Mouse (Mus musculus) liver, embryonic 11.5 days (tissue): ENCODE measurements at regions not wholly inside any gene's neighbourhood (a gene's known extent, or its start where the extent isn't known, plus 50 kb on each side); places are given as distances from the start of the nearest gene placed in this dataset.

Experiments
- ATAC-seq: fragments of 200-750 bp; cut with Nextera tagmentation; replicated peaks from 2 replicates; pipeline ENCODE4 v1.8.0; 2017; ENCODE audit warnings: moderate number of reproducible peaks, mild to moderate bottlenecking, moderate TSS enrichment, moderate library complexity; ENCODE audit not compliant: low FRiP score
- DNase-seq: peaks from one replicate; pipeline ENCODE4 v3.0.0-alpha.2; 2017; ENCODE audit warnings: low spot score
- H3K27ac ChIP-seq: fragments of 300-500 bp; sonication (generic); 2 replicates; pipeline ENCODE4 v1.5.1; 2014; ENCODE audit warnings: mild to moderate bottlenecking, low read depth, low read length, control low read depth
- H3K27me3 ChIP-seq: fragments of 300-500 bp; sonication (generic); replicated peaks from 2 replicates; pipeline ENCODE4 v1.6.1; 2014; ENCODE audit warnings: low read length, mixed read lengths; ENCODE audit not compliant: control insufficient read depth, insufficient read depth
- H3K36me3 ChIP-seq: fragments of 300-500 bp; sonication (generic); 2 replicates; pipeline ENCODE4 v1.6.1; 2014; ENCODE audit warnings: mild to moderate bottlenecking, low read length, moderate library complexity, mixed read lengths; ENCODE audit not compliant: control insufficient read depth, insufficient read depth
- H3K4me1 ChIP-seq: fragments of 300-500 bp; sonication (generic); replicated peaks from 2 replicates; pipeline ENCODE4 v1.6.1; 2014; ENCODE audit warnings: low read length, mixed read lengths; ENCODE audit not compliant: control insufficient read depth, insufficient read depth
- H3K4me2 ChIP-seq: fragments of 300-500 bp; sonication (generic); 2 replicates; pipeline ENCODE4 v1.6.1; 2014; ENCODE audit warnings: mild to moderate bottlenecking, control low read depth, moderate library complexity
- H3K4me3 ChIP-seq: fragments of 300-500 bp; sonication (generic); 2 replicates; pipeline ENCODE4 v1.5.1; 2014; ENCODE audit warnings: low read depth, low read length, control low read depth
- H3K9ac ChIP-seq: fragments of 300-500 bp; sonication (generic); 2 replicates; pipeline ENCODE4 v1.6.1; 2014; ENCODE audit warnings: low read depth, low read length, control low read depth
- H3K9me3 ChIP-seq: fragments of 300-500 bp; sonication (generic); 2 replicates; pipeline ENCODE4 v1.6.1; 2016; ENCODE audit warnings: low read length, inconsistent platforms, mixed read lengths; ENCODE audit not compliant: control insufficient read depth
- WGBS: fragments of 180-500 bp; shearing (Covaris S2); extraction: QIAGEN DNeasy Blood & Tissue Kit; methylation state at CpG from one replicate; pipeline ENCODE4 v1.1.7; 2014; 5-methylcytosine and 5-hydroxymethylcytosine counted together

- Histone ChIP-seq H3K27ac (no peak overlapping the region), H3K4me1 (no peaks in the 10 kb centered on the region), H3K9ac (no peak overlapping the region), H3K36me3 (no peaks in the 10 kb centered on the region), H3K9me3 (no peaks in the 10 kb centered on the region), H3K27me3 (no peaks in the 10 kb centered on the region), H3K4me2 (no peak overlapping the region), H3K4me3 (no peak overlapping the region)
- ATAC-seq (no peak), DNase-seq (no peak)
- WGBS, result 74% methylated on average over 4 of the region's 4 CpGs
Observed at GRCm38 (mm10) chr12:92137539-92137938, 288.6 kb upstream of the Sel1l start.

GRCm38 (mm10) chr12:92127648-92128047 is 278.7 kb upstream of the Sel1l start:
- no peak overlapping the region for H3K27ac ChIP-seq
- H3K4me2 ChIP-seq, result no peak overlapping the region
- no peaks in the 10 kb centered on the region for H3K4me1 ChIP-seq
- WGBS, result 78% methylated on average over 6 of the region's 6 CpGs
- no peak for ATAC-seq
- H3K9ac ChIP-seq, result no peak overlapping the region
- no peaks in the 10 kb centered on the region for H3K9me3 ChIP-seq
- no peaks in the 10 kb centered on the region for H3K36me3 ChIP-seq
- no peak overlapping the region for H3K4me3 ChIP-seq
- no peaks in the 10 kb centered on the region for H3K27me3 ChIP-seq
- DNase-seq, result no peak

- H3K27ac ChIP-seq, result no peak overlapping the region
- no peaks in the 10 kb centered on the region for H3K27me3 ChIP-seq
- H3K4me2 ChIP-seq, result no peak overlapping the region
- 0 out of 2 replicates have a peak, but pooled peaks cover 2% of the 10 kb centered on the region for H3K9me3 ChIP-seq
- ATAC-seq (no peak), DNase-seq (no peak)
- no peaks in the 10 kb centered on the region for H3K36me3 ChIP-seq
- no peaks in the 10 kb centered on the region for H3K4me1 ChIP-seq
- no peak overlapping the region for H3K9ac ChIP-seq
- 67% methylated on average over 6 of the region's 6 CpGs for WGBS
- H3K4me3 ChIP-seq, result no peak overlapping the region
Observed at GRCm38 (mm10) chr12:92120164-92120815, 271.3 kb upstream of the Sel1l start.

GRCm38 (mm10) chr12:92109615-92110014 is 260.7 kb upstream of the Sel1l start:
- no peak overlapping the region for H3K9ac ChIP-seq
- 74% methylated on average over 3 of the region's 3 CpGs for WGBS
- H3K4me1 ChIP-seq, result no peaks in the 10 kb centered on the region
- no peak overlapping the region for H3K27ac ChIP-seq
- no peak overlapping the region for H3K4me2 ChIP-seq
- no peaks in the 10 kb centered on the region for H3K9me3 ChIP-seq
- H3K36me3 ChIP-seq, result no peaks in the 10 kb centered on the region
- DNase-seq (no peak), ATAC-seq (no peak)
- no peaks in the 10 kb centered on the region for H3K27me3 ChIP-seq
- H3K4me3 ChIP-seq, result no peak overlapping the region

GRCm38 (mm10) chr12:92100080-92100479 is 251.1 kb upstream of the Sel1l start:
- H3K4me3 ChIP-seq, result no peak overlapping the region
- no peak overlapping the region for H3K4me2 ChIP-seq
- H3K4me1 ChIP-seq, result no peaks in the 10 kb centered on the region
- no peak overlapping the region for H3K27ac ChIP-seq
- ATAC-seq, result no peak
- H3K9ac ChIP-seq, result no peak overlapping the region
- no peaks in the 10 kb centered on the region for H3K9me3 ChIP-seq
- 78% methylated on average over 4 of the region's 4 CpGs for WGBS
- H3K27me3 ChIP-seq, result no peaks in the 10 kb centered on the region
- DNase-seq, result no peak
- H3K36me3 ChIP-seq, result no peaks in the 10 kb centered on the region

GRCm38 (mm10) chr12:92092794-92093365 is 243.9 kb upstream of the Sel1l start:
- WGBS, result 69% methylated on average over 10 of the region's 10 CpGs
- ATAC-seq (no peak), DNase-seq (no peak)
- H3K27ac ChIP-seq, result no peak overlapping the region
- no peaks in the 10 kb centered on the region for H3K4me1 ChIP-seq
- H3K9me3 ChIP-seq, result no peaks in the 10 kb centered on the region
- no peak overlapping the region for H3K9ac ChIP-seq
- H3K4me3 ChIP-seq, result no peak overlapping the region
- no peaks in the 10 kb centered on the region for H3K36me3 ChIP-seq
- no peak overlapping the region for H3K4me2 ChIP-seq
- H3K27me3 ChIP-seq, result no peaks in the 10 kb centered on the region

GRCm38 (mm10) chr12:92073209-92073608 is 224.3 kb upstream of the Sel1l start:
- H3K4me3 ChIP-seq, result no peak overlapping the region
- no peak overlapping the region for H3K4me2 ChIP-seq
- 85% methylated on average over 10 of the region's 10 CpGs for WGBS
- H3K27ac ChIP-seq, result no peak overlapping the region
- no peak overlapping the region for H3K9ac ChIP-seq
- H3K9me3 ChIP-seq, result no peaks in the 10 kb centered on the region
- H3K36me3 ChIP-seq, result no peaks in the 10 kb centered on the region
- no peak for ATAC-seq
- no peaks in the 10 kb centered on the region for H3K27me3 ChIP-seq
- DNase-seq, result no peak
- H3K4me1 ChIP-seq, result no peaks in the 10 kb centered on the region

GRCm38 (mm10) chr12:92062731-92063130 is 213.8 kb upstream of the Sel1l start:
- Histone ChIP-seq H3K4me1 (no peaks in the 10 kb centered on the region), H3K4me3 (no peak overlapping the region), H3K9ac (no peak overlapping the region), H3K36me3 (no peaks in the 10 kb centered on the region), H3K4me2 (no peak overlapping the region), H3K27me3 (no peaks in the 10 kb centered on the region), H3K9me3 (no peaks in the 10 kb centered on the region), H3K27ac (no peak overlapping the region)
- ATAC-seq (no peak), DNase-seq (no peak)
- 81% methylated on average over 4 of the region's 4 CpGs for WGBS

- 76% methylated on average over 1 of the region's 1 CpGs for WGBS
- Histone ChIP-seq H3K27ac (no peak overlapping the region), H3K36me3 (no peaks in the 10 kb centered on the region), H3K9ac (no peak overlapping the region), H3K9me3 (no peaks in the 10 kb centered on the region), H3K4me1 (no peaks in the 10 kb centered on the region), H3K4me2 (no peak overlapping the region), H3K4me3 (no peak overlapping the region), H3K27me3 (no peaks in the 10 kb centered on the region)
- DNase-seq (no peak), ATAC-seq (no peak)
Observed at GRCm38 (mm10) chr12:92040481-92040880, 191.5 kb upstream of the Sel1l start.
